Mouse (Mus musculus) neutrophil, adult 5-6 weeks (primary cell): ENCODE results near the gene Etnk2. TPM values are rescaled to one million over a fixed set of nuclear protein-coding genes. Genes with fewer than 3 reads are reported as not detected.

Experiments
- ATAC-seq: fragments of 151-379, 151-347 bp; 2 replicates; pipeline ENCODE4 v1.8.0; 2017; ENCODE audit warnings: mild to moderate bottlenecking, moderate TSS enrichment; ENCODE audit not compliant: insufficient number of reproducible peaks, poor library complexity, low FRiP score, severe bottlenecking; ENCODE audit errors: extremely low read depth
- total RNA-seq: library from RNA; stranded (forward); fragments of 200-1000 nt; gene quantifications from 2 replicates; pipeline ENCODE4 v1.2.3, GENCODE M21; 2017

The Etnk2 gene
- total RNA-seq, 1 experiment from 2014 or later, result not detected

GRCm38 (mm10) chr1:133347693-133348520 is 15.5 kb upstream of the Etnk2 start:
- ATAC-seq, result peak; percentile 69

GRCm38 (mm10) chr1:133350210-133350609 is 13.2 kb upstream of the Etnk2 start, which contains the start of gene Ren1:
Gene Ren1, plus strand, starts transcription at chr1:133350510.
- ATAC-seq, result no peak

- ATAC-seq, result no peak
Measured at GRCm38 (mm10) chr1:133351762-133352161, 11.6 kb upstream of the Etnk2 start.

GRCm38 (mm10) chr1:133353371-133353809 is 10.0 kb upstream of the Etnk2 start:
- peak; percentile 71 for ATAC-seq

- ATAC-seq, result no peak
Measured at GRCm38 (mm10) chr1:133355469-133355868, 7.9 kb upstream of the Etnk2 start.

GRCm38 (mm10) chr1:133355912-133356311 is 7.5 kb upstream of the Etnk2 start:
- no peak for ATAC-seq

GRCm38 (mm10) chr1:133356330-133356729 is 7.0 kb upstream of the Etnk2 start:
- peak; percentile 27 for ATAC-seq

GRCm38 (mm10) chr1:133361006-133361405 is 2.4 kb upstream of the Etnk2 start:
- ATAC-seq, result no peak

GRCm38 (mm10) chr1:133362103-133362502 is 1.3 kb upstream of the Etnk2 start:
- ATAC-seq, result no peak

- no peak for ATAC-seq
Measured at GRCm38 (mm10) chr1:133364022-133364630, 754 bp downstream of the Etnk2 start.

GRCm38 (mm10) chr1:133364890-133365289 is 1.5 kb downstream of the Etnk2 start:
- ATAC-seq, result no peak

GRCm38 (mm10) chr1:133366951-133367605 is 3.7 kb downstream of the Etnk2 start:
- no peak for ATAC-seq

- ATAC-seq, result no peak
Measured at GRCm38 (mm10) chr1:133367606-133368488, 4.5 kb downstream of the Etnk2 start.

- no peak for ATAC-seq
Measured at GRCm38 (mm10) chr1:133368644-133369043, 5.3 kb downstream of the Etnk2 start.

GRCm38 (mm10) chr1:133370352-133370751 is 7.0 kb downstream of the Etnk2 start:
- no peak for ATAC-seq

- ATAC-seq, result no peak
Measured at GRCm38 (mm10) chr1:133371431-133371830, 8.1 kb downstream of the Etnk2 start.

GRCm38 (mm10) chr1:133372113-133372512 is 8.7 kb downstream of the Etnk2 start:
- no peak for ATAC-seq

- ATAC-seq, result no peak
Measured at GRCm38 (mm10) chr1:133375696-133376346, 12.4 kb downstream of the Etnk2 start.
